Mouse (Mus musculus): ENCODE measurements around the gene Cenpm. TPM values are rescaled to one million over a fixed set of nuclear protein-coding genes. Genes with fewer than 3 reads are reported as not detected.
A peak's percentile ranks its signal among the peaks of the same experiment; 100 is the strongest.

The Cenpm gene
- total RNA-seq, 2 experiments from 2014 or later, result 0.75 TPM; not detected in 1

- DNase-seq, result no peak
Measured at GRCm38 (mm10) chr15:82243311-82243710, 1.2 kb downstream of the Cenpm start.

- DNase-seq, result peak; percentile 58
Measured at GRCm38 (mm10) chr15:82236565-82236964, 8.0 kb downstream of the Cenpm start.

DNA sequence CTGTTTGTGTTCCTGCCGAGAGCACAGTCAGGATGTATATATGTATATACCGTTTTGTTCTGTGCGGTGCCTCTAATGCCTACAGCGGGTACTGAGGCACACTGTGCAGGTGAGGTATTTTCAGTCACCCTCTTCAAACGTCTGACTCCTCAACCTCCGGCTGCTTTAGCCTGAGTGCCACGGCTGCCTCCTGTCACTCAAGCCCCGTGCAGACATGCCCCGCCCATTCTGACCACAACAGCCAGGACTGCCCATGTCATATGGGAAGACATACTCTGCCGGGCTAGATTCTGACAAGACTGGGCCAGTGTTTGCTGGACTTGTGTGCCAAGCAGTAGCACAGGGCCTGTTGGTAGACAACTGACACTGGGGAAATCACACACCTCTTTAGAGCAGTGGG is 8.9 kb downstream of the Cenpm start:
- DNase-seq, result no peak

DNA sequence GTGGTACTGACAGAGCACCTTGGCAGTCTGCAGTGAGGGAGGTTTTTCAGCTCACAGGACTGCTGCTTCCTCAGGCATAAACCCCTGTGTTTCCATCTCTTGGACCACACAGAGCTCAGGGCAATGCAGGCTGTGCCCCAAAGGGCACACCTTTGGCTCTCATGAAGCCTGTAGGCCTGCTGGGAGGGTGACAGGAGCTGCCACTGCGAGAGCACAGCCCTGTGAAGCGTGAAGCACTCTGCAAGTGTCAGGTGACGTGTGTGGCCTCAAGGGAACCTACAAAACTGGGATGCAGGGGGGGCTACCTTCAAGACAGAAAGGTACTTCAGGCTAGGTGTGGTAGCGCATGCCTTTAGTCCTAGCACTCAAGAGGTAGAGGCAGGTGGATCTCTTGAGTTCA is 11.9 kb downstream of the Cenpm start:
- no peak for DNase-seq

GRCm38 (mm10) chr15:82231591-82232378 is 12.8 kb downstream of the Cenpm start:
- DNase-seq, result peak; percentile 70

DNA sequence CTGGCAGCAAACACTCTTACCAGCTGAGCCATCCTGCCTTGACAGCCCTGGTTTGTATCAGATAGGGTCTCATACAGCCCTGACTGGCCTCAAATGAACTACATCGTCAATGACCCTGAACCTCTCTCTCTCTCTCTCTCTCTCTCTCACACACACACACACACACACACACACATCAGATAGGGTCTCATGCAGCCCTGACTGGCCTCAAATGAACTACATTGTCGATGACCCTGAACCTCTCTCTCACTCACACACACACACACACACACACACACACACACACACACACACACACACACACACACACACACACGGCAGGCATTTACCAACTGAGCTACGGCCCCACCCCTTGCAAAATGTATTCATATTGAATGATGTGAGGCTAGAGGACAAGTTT is 13.4 kb downstream of the Cenpm start:
- no peak for DNase-seq

GRCm38 (mm10) chr15:82230098-82230611 is 14.4 kb downstream of the Cenpm start:
- no peak for DNase-seq

DNA sequence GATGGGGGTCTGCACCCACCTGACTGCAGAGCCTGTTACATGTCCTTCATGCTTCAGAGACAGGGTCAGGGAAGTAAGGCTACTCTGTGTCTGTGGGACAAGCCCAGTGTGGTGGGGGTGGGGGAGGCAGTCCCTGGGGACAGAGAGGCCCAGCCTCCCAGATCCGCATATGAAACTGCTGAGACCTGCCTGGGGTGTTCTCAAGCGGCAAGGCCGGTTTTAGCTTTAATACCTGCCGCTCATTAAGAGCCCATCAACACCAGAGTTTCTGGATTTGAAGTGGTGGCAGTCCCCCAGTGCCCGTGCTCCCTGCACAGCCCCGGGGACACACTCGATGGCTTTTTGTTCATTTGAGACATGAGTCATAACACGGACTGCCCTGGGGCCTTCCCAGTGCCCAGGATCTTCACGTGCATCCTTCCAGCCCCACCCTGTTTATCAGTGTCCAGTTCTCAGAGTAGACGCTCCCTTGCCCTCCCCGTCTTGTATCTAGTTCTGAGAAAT is 15.0 kb downstream of the Cenpm start:
- DNase-seq, result no peak

- DNase-seq, result no peak
Measured at GRCm38 (mm10) chr15:82225769-82226168, 18.8 kb downstream of the Cenpm start.

DNA sequence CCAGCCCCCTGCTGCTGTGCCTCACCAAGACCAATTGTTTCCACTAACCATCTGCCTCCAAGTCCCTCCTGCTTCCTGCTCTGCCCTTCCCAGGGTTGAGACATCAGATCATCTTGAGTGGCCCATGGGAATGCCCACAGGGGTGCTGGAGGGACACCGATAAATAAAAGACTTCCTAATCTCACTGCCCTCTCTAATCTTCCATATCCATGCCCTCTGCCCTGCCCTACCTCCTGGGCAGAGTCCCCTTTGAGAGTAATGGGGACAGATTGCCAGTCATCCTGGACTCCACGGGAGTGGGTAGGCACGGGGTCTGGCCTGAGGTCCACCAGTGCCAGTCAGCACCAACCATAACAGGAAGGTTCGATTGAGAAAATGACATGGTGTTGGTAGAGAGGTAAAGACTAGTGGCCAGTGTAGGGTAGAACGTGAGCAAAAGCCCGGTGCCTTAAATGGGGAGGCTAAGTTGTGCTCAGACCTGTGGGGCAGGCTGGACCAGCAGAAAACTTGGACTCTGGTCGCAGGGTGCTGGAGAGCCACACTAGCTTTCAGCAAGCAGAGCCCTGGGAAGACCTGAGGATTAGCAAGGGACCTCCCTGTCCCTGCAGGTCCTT is 19.8 kb downstream of the Cenpm start:
- no peak for DNase-seq

- DNase-seq, result no peak
Measured at GRCm38 (mm10) chr15:82223657-82224601, 20.6 kb downstream of the Cenpm start, which contains the start of gene Tnfrsf13c. Gene Tnfrsf13c, minus strand, starts transcription at chr15:82224369.

GRCm38 (mm10) chr15:82223251-82223650 is 21.3 kb downstream of the Cenpm start:
- no peak for DNase-seq

- no peak for DNase-seq
Measured at GRCm38 (mm10) chr15:82221104-82221860, 23.3 kb downstream of the Cenpm start.

DNA sequence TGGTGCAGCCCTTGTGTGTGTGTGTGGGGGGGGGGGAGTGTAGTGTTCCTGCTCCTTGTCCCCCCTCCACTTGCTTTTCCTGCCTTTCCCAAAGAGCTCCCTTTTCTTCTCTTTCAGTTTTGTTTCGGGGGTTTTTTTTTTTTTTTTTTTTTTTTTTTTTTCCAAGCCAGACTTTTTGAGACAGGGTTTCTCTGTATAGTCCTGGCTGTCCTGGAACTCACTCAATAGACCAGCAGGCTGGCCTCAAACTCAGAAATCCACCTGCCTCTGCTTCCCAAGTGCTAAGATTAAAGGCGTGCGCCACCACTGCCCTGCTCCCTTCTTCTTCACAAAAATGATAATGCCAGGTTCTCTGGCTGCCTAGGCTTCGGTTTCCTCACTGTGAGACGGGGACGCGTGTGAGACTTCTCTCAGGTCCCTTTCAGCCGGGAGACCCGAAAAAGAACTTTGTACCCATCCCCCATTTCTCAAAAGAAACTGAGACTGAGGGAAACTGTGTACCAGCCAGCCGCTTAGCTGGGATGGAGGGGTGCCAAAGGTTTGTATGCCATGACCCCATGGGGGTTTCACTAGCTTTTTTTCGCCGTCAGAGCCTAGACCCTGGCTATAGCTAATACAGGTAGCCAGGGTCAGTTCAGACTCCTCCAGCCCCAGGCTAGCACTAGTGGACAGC is 24.4 kb downstream of the Cenpm start:
- no peak for DNase-seq

DNA sequence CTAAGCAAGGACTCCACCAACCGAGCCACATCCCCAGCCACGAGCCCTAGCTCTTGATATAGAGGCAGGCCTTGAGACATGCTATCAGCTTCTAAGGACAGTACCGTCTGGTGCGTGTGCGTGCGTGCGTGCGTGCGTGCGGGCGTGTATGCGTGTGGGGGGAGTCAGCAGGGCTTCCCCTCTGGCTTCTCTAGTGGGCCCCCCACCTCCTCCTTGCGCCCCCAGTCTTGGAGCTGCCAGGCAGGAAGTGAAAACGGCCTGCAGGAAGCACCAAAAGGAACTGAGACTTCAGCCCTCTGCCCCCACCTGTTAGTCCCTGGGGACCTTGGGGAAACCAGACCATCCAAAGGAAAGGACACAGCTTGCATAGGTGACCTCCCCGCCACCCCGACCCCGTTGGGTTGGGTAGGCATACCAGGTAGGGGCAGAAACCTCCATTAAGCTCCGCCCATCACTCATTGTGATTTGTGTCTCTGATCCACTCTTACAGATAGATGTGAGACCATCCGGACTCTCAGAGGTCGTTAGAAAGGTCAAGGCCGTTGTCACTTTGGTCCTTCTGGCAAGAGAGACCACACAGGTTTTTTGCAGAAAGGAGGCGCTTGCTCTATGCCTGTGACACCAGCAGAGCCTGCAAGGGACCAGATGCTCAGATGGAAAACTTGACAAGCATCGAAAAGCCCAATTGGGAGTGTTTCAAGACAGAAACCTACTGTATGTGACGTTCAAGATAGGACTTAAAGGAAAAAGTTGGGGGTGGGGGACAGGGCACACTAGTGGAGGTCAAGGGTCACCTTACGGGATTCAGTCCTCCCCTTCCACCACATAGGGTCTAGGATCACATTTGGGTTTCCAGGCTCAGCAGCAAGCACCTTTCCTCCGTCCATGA is 25.5 kb downstream of the Cenpm start:
- no peak for DNase-seq

GRCm38 (mm10) chr15:82217980-82218379 is 26.6 kb downstream of the Cenpm start:
- DNase-seq, result no peak

- no peak for DNase-seq
Measured at GRCm38 (mm10) chr15:82217039-82217438, 27.5 kb downstream of the Cenpm start.

GRCm38 (mm10) chr15:82216142-82216827 is 28.3 kb downstream of the Cenpm start:
- no peak for DNase-seq

Data from gastrocnemius, postnatal 25 days (tissue).